Mouse (Mus musculus): ENCODE data around the gene Rasa3. TPM values are rescaled to one million over a fixed set of nuclear protein-coding genes. Genes with fewer than 3 reads are reported as not detected.

The Rasa3 gene
- polyA plus RNA-seq, 1 experiment: 43.5 TPM

GRCm38 (mm10) chr8:13627591-13627990 is 49.8 kb downstream of the Rasa3 start:
- Histone ChIP-seq H3K4me3 (replicated peaks; ENCODE audit: extremely low read depth, low read depth, low read length) (no peak overlapping the region), H3K4me1 (ENCODE audit: control insufficient read depth, insufficient read depth, low read length) (peaks cover 22% of the 10 kb centered on the region)
- 87% methylated on average over 5 of the region's 5 CpGs for WGBS
- TF ChIP-seq POLR2A (IDR thresholded peaks at IDR 0.05; ENCODE audit: borderline replicate concordance, extremely low read depth, low read depth, low read length) (no peak), CTCF (IDR thresholded peaks at IDR 0.05; ENCODE audit: insufficient read depth, low read length) (no peak)
- DNase-seq: no peak

GRCm38 (mm10) chr8:13626114-13626513 is 51.3 kb downstream of the Rasa3 start:
- Histone ChIP-seq H3K4me1 (ENCODE audit: control insufficient read depth, insufficient read depth, low read length) (peaks cover 20% of the 10 kb centered on the region), H3K4me3 (replicated peaks; ENCODE audit: extremely low read depth, low read depth, low read length) (no peak overlapping the region)
- TF ChIP-seq CTCF (IDR thresholded peaks at IDR 0.05; ENCODE audit: insufficient read depth, low read length): no peak
- no peak for TF ChIP-seq POLR2A (IDR thresholded peaks at IDR 0.05; ENCODE audit: borderline replicate concordance, extremely low read depth, low read depth, low read length)
- WGBS: 57% methylated on average over 10 of the region's 10 CpGs
- DNase-seq: no peak

GRCm38 (mm10) chr8:13625281-13625970 is 52.0 kb downstream of the Rasa3 start:
- TF ChIP-seq CTCF (IDR thresholded peaks at IDR 0.05; ENCODE audit: insufficient read depth, low read length) (no peak), POLR2A (IDR thresholded peaks at IDR 0.05; ENCODE audit: borderline replicate concordance, extremely low read depth, low read depth, low read length) (no peak)
- H3K4me3 ChIP-seq (replicated peaks; ENCODE audit: extremely low read depth, low read depth, low read length): no peak overlapping the region
- H3K4me1 ChIP-seq (ENCODE audit: control insufficient read depth, insufficient read depth, low read length): peaks cover 24% of the 10 kb centered on the region
- 58% methylated on average over 5 of the region's 5 CpGs for WGBS
- no peak for DNase-seq

GRCm38 (mm10) chr8:13624863-13625262 is 52.5 kb downstream of the Rasa3 start:
- no peak for TF ChIP-seq POLR2A (IDR thresholded peaks at IDR 0.05; ENCODE audit: borderline replicate concordance, extremely low read depth, low read depth, low read length)
- no peak for TF ChIP-seq CTCF (IDR thresholded peaks at IDR 0.05; ENCODE audit: insufficient read depth, low read length)
- DNase-seq: no peak
- H3K4me1 ChIP-seq (ENCODE audit: control insufficient read depth, insufficient read depth, low read length): peaks cover 29% of the 10 kb centered on the region
- no peak overlapping the region for H3K4me3 ChIP-seq (replicated peaks; ENCODE audit: extremely low read depth, low read depth, low read length)
- 19% methylated on average over 11 of the region's 11 CpGs for WGBS

- TF ChIP-seq POLR2A (IDR thresholded peaks at IDR 0.05; ENCODE audit: borderline replicate concordance, extremely low read depth, low read depth, low read length) (no peak), CTCF (IDR thresholded peaks at IDR 0.05; ENCODE audit: insufficient read depth, low read length) (no peak)
- WGBS: 42% methylated on average over 10 of the region's 10 CpGs
- H3K4me1 ChIP-seq (ENCODE audit: control insufficient read depth, insufficient read depth, low read length): peaks cover 29% of the 10 kb centered on the region
- no peak overlapping the region for H3K4me3 ChIP-seq (replicated peaks; ENCODE audit: extremely low read depth, low read depth, low read length)
- no peak for DNase-seq
Observed at GRCm38 (mm10) chr8:13623911-13624421, 53.4 kb downstream of the Rasa3 start.

- no peak for DNase-seq
- Histone ChIP-seq H3K4me1 (ENCODE audit: control insufficient read depth, insufficient read depth, low read length) (peaks cover 29% of the 10 kb centered on the region), H3K4me3 (replicated peaks; ENCODE audit: extremely low read depth, low read depth, low read length) (no peak overlapping the region)
- 62% methylated on average over 9 of the region's 9 CpGs for WGBS
- TF ChIP-seq POLR2A (IDR thresholded peaks at IDR 0.05; ENCODE audit: borderline replicate concordance, extremely low read depth, low read depth, low read length): no peak
- TF ChIP-seq CTCF (IDR thresholded peaks at IDR 0.05; ENCODE audit: insufficient read depth, low read length): no peak
Observed at GRCm38 (mm10) chr8:13623038-13623750, 54.2 kb downstream of the Rasa3 start.

- Histone ChIP-seq H3K4me3 (replicated peaks; ENCODE audit: extremely low read depth, low read depth, low read length) (no peak overlapping the region), H3K4me1 (ENCODE audit: control insufficient read depth, insufficient read depth, low read length) (peaks cover 31% of the 10 kb centered on the region)
- 73% methylated on average over 9 of the region's 9 CpGs for whole genome bisulfite sequencing
- no peak for DNase-seq
- TF ChIP-seq CTCF (IDR thresholded peaks at IDR 0.05; ENCODE audit: insufficient read depth, low read length): no peak
- no peak for TF ChIP-seq POLR2A (IDR thresholded peaks at IDR 0.05; ENCODE audit: borderline replicate concordance, extremely low read depth, low read depth, low read length)
Observed at GRCm38 (mm10) chr8:13620226-13620920, 57.0 kb downstream of the Rasa3 start.

GRCm38 (mm10) chr8:13616831-13617505 is 60.4 kb downstream of the Rasa3 start:
- TF ChIP-seq CTCF (IDR thresholded peaks at IDR 0.05; ENCODE audit: insufficient read depth, low read length) (no peak), POLR2A (IDR thresholded peaks at IDR 0.05; ENCODE audit: borderline replicate concordance, extremely low read depth, low read depth, low read length) (no peak)
- peaks cover 19% of the 10 kb centered on the region for H3K4me1 ChIP-seq (ENCODE audit: control insufficient read depth, insufficient read depth, low read length)
- no peak overlapping the region for H3K4me3 ChIP-seq (replicated peaks; ENCODE audit: extremely low read depth, low read depth, low read length)
- DNase-seq: no peak
- 56% methylated on average over 17 of the region's 17 CpGs for WGBS

GRCm38 (mm10) chr8:13614924-13615391 is 62.4 kb downstream of the Rasa3 start:
- peaks cover 10% of the 10 kb centered on the region for H3K4me1 ChIP-seq (ENCODE audit: control insufficient read depth, insufficient read depth, low read length)
- no peak for DNase-seq
- TF ChIP-seq CTCF (IDR thresholded peaks at IDR 0.05; ENCODE audit: insufficient read depth, low read length): no peak
- TF ChIP-seq POLR2A (IDR thresholded peaks at IDR 0.05; ENCODE audit: borderline replicate concordance, extremely low read depth, low read depth, low read length): no peak
- 38% methylated on average over 10 of the region's 10 CpGs for WGBS
- H3K4me3 ChIP-seq (replicated peaks; ENCODE audit: extremely low read depth, low read depth, low read length): no peak overlapping the region

Data from lung, adult 2 months (tissue).